21 mouse cellular contexts compared by ENCODE assay signal in the genomic region with DNA sequence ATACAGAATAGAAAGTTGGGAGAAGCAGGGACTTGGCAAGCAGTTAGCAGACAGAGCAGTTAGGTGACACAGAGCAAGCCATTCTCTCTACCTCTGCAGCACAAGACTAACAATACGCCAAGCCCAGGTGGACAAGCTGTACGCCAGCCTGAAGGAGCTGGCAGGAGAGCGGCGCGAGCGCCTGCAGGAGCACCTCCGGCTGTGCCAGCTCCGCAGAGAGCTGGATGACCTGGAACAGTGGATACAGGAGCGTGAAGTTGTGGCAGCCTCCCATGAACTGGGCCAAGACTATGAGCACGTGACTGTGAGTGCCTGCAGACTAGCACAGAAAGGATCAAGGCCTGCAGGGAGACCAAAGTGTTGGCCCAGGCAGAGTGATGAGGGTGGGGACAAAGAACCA. TPM values are rescaled to one million over a fixed set of nuclear protein-coding genes. Genes with fewer than 3 reads are reported as not detected.
DNase-seq lines count a peak whose midpoint lies in the region; ATAC-seq and TF ChIP-seq lines count a peak whose summit lies in the region.
"Had no signal": no experiment of that assay in that cellular context is flagged by ENCODE, and none has a peak within 500 bp of the region (broad histone marks: within the 10 kb centered on the region; RNA-seq: fewer than 3 reads in every experiment).

No protein-coding gene starts in this region.

- no peak overlapping the region for H3K4me3 ChIP-seq in embryonic facial prominence, embryonic 13.5 days
- H3K4me3 ChIP-seq in embryonic facial prominence, embryonic 10.5 days, result no peak overlapping the region
- no peak overlapping the region for H3K4me3 ChIP-seq in stomach, postnatal 0 days (ENCODE audit: low read depth, low read length)
- H3K4me3 ChIP-seq: erythroblast, embryonic 14.5 days; heart, embryonic 12.5 days; left cerebral cortex, adult 2 months; megakaryocyte, embryonic 14.5 days; stomach, embryonic 15.5 days had no signal

- 0 out of 2 replicates have a peak, but pooled peaks cover 4% of the 10 kb centered on the region for H3K4me1 ChIP-seq in embryonic facial prominence, embryonic 13.5 days
- no peaks in the 10 kb centered on the region for H3K4me1 ChIP-seq in embryonic facial prominence, embryonic 10.5 days
- no peaks in the 10 kb centered on the region for H3K4me1 ChIP-seq in stomach, postnatal 0 days (replicated peaks; ENCODE audit: control insufficient read depth, insufficient read depth)
- H3K4me1 ChIP-seq: stomach, embryonic 15.5 days had no signal

- ATAC-seq in embryonic facial prominence, embryonic 13.5 days (ENCODE audit: insufficient number of reproducible peaks, insufficient read depth, low FRiP score, low TSS enrichment, low read depth), result no peak
- no peak for ATAC-seq in stomach, postnatal 0 days (ENCODE audit: low FRiP score, low TSS enrichment)
- ATAC-seq: forebrain, embryonic 14.5 days; hindbrain, embryonic 16.5 days; intestine, embryonic 16.5 days had no signal

- no peak overlapping the region for H3K27ac ChIP-seq in embryonic facial prominence, embryonic 13.5 days
- H3K27ac ChIP-seq in embryonic facial prominence, embryonic 10.5 days (replicated peaks), result no peak overlapping the region
- no peak overlapping the region for H3K27ac ChIP-seq in stomach, postnatal 0 days (replicated peaks)
- H3K27ac ChIP-seq: stomach, embryonic 15.5 days had no signal

- no peak for TF ChIP-seq EP300 in stomach, postnatal 0 days (optimal IDR thresholded peaks at IDR 0.05)

- H3K27me3 ChIP-seq in embryonic facial prominence, embryonic 13.5 days, result no peaks in the 10 kb centered on the region
- no peaks in the 10 kb centered on the region for H3K27me3 ChIP-seq in embryonic facial prominence, embryonic 10.5 days (replicated peaks; ENCODE audit: low read depth, poor library complexity, severe bottlenecking)
- H3K27me3 ChIP-seq in stomach, postnatal 0 days (ENCODE audit: control insufficient read depth, insufficient read depth, low read length), result no peaks in the 10 kb centered on the region
- H3K27me3 ChIP-seq: stomach, embryonic 15.5 days had no signal

- H3K4me2 ChIP-seq in embryonic facial prominence, embryonic 13.5 days, result no peak overlapping the region
- no peak overlapping the region for H3K4me2 ChIP-seq in stomach, postnatal 0 days (replicated peaks; ENCODE audit: low read depth)
- H3K4me2 ChIP-seq: heart, embryonic 12.5 days; stomach, embryonic 15.5 days had no signal

- no peak for TF ChIP-seq CTCF in stomach, postnatal 0 days (IDR thresholded peaks at IDR 0.05; ENCODE audit: low read depth)

- whole genome bisulfite sequencing in embryonic facial prominence, embryonic 13.5 days, result 93% methylated on average over 10 of the region's 10 CpGs
- 91% methylated on average over 10 of the region's 10 CpGs for WGBS in embryonic facial prominence, embryonic 10.5 days
- WGBS in stomach, postnatal 0 days, result 92% methylated on average over 10 of the region's 10 CpGs

- no peak for DNase-seq in embryonic facial prominence, embryonic 10.5 days (ENCODE audit: low spot score)
- peak; percentile 11 to 20 for DNase-seq in kidney, postnatal 36 days
- no peak for DNase-seq in kidney, postnatal 10 days
- DNase-seq in cerebellum, adult 18-20 months, result peak; percentile 71 to 74
- DNase-seq in cerebellum, postnatal 25 days, result peak; percentile 68 to 75
- DNase-seq in stomach, postnatal 0 days (ENCODE audit: low spot score), result no peak
- DNase-seq: B cell, adult 2 months; layer of hippocampus, adult 9-11 months; liver; lung, adult 18-20 months; thymus, adult 2 months had no signal

- peaks cover 23% of the 10 kb centered on the region for H3K36me3 ChIP-seq in embryonic facial prominence, embryonic 13.5 days
- peaks cover 86% of the 10 kb centered on the region for H3K36me3 ChIP-seq in embryonic facial prominence, embryonic 10.5 days (replicated peaks)
- H3K36me3 ChIP-seq in stomach, postnatal 0 days (ENCODE audit: control insufficient read depth, insufficient read depth, low read length), result no peaks in the 10 kb centered on the region
- H3K36me3 ChIP-seq: heart, embryonic 12.5 days; stomach, embryonic 15.5 days had no signal

- no peaks in the 10 kb centered on the region for H3K9me3 ChIP-seq in embryonic facial prominence, embryonic 13.5 days
- H3K9me3 ChIP-seq in embryonic facial prominence, embryonic 10.5 days, result no peaks in the 10 kb centered on the region
- H3K9me3 ChIP-seq in stomach, postnatal 0 days (ENCODE audit: control insufficient read depth, low read length), result no peaks in the 10 kb centered on the region
- H3K9me3 ChIP-seq: heart, embryonic 12.5 days; megakaryocyte, embryonic 14.5 days; stomach, embryonic 15.5 days had no signal

- H3K9ac ChIP-seq in embryonic facial prominence, embryonic 13.5 days, result 0 out of 2 replicates have a peak overlapping the region, but pooled peaks have one; percentile 40
- no peak overlapping the region for H3K9ac ChIP-seq in stomach, postnatal 0 days (ENCODE audit: low read length)
- H3K9ac ChIP-seq: heart, embryonic 12.5 days; stomach, embryonic 15.5 days had no signal

RNA-seq across cellular contexts. Expression of a gene that starts 10.6 kb away (rescaled TPM):
- polyA plus RNA-seq in embryonic facial prominence, embryonic 13.5 days (2015; fragmentation: Nextera tagmentation; extraction: Ambion mirVana), result 107 and 114 TPM in 2 replicates
- 102 and 114 TPM in 2 replicates for polyA plus RNA-seq in embryonic facial prominence, embryonic 10.5 days (2016; fragmentation: Nextera tagmentation; extraction: Ambion mirVana)
- polyA plus RNA-seq in stomach, postnatal 0 days (2015; fragmentation: Nextera tagmentation; extraction: Ambion mirVana), result 17.6 and 19.3 TPM in 2 replicates

RNA-seq across cellular contexts. Expression of a gene that starts 34.7 kb away (rescaled TPM):
- polyA plus RNA-seq in embryonic facial prominence, embryonic 13.5 days (2015; fragmentation: Nextera tagmentation; extraction: Ambion mirVana), result 2.6 and 2.9 TPM in 2 replicates
- polyA plus RNA-seq in embryonic facial prominence, embryonic 10.5 days (2016; fragmentation: Nextera tagmentation; extraction: Ambion mirVana), result 7.7 and 8.9 TPM in 2 replicates
- polyA plus RNA-seq in stomach, postnatal 0 days (2015; fragmentation: Nextera tagmentation; extraction: Ambion mirVana), result 3.5 and 3.6 TPM in 2 replicates
- polyA plus RNA-seq: erythroblast, embryonic 14.5 days had no signal

RNA-seq across cellular contexts. Expression of a gene that starts 47.2 kb away (rescaled TPM):
- 5.2 and 8.0 TPM in 2 replicates for polyA plus RNA-seq in embryonic facial prominence, embryonic 13.5 days (2015; fragmentation: Nextera tagmentation; extraction: Ambion mirVana)
- polyA plus RNA-seq in embryonic facial prominence, embryonic 10.5 days (2016; fragmentation: Nextera tagmentation; extraction: Ambion mirVana), result 2.0 and 2.6 TPM in 2 replicates
- 1.7 and 2.3 TPM in 2 replicates for polyA plus RNA-seq in stomach, postnatal 0 days (2015; fragmentation: Nextera tagmentation; extraction: Ambion mirVana)
- polyA plus RNA-seq: spleen, adult 2 months had no signal

RNA-seq across cellular contexts. Expression of a gene that starts 48.0 kb away (rescaled TPM):
- 82.5 and 98.2 TPM in 2 replicates for polyA plus RNA-seq in embryonic facial prominence, embryonic 13.5 days (2015; fragmentation: Nextera tagmentation; extraction: Ambion mirVana)
- 92.1 and 99.5 TPM in 2 replicates for polyA plus RNA-seq in embryonic facial prominence, embryonic 10.5 days (2016; fragmentation: Nextera tagmentation; extraction: Ambion mirVana)
- 22.2 and 23.3 TPM in 2 replicates for polyA plus RNA-seq in stomach, postnatal 0 days (2015; fragmentation: Nextera tagmentation; extraction: Ambion mirVana)

Comparison
In these comparisons a context has a peak if more than half of its experiments do, and no peak if none do; other contexts are left out.
1. DNase-seq: peak in kidney, postnatal 36 days (2 of 2), cerebellum, adult 18-20 months (2 of 2) and cerebellum, postnatal 25 days (2 of 2); none in embryonic facial prominence, embryonic 10.5 days (single experiment), kidney, postnatal 10 days (single experiment) and stomach, postnatal 0 days (single experiment).